Mouse (Mus musculus) embryonic facial prominence, embryonic 14.5 days (tissue): ENCODE measurements at regions not wholly inside any gene's neighbourhood (a gene's known extent, or its start where the extent isn't known, plus 50 kb on each side); places are given as distances from the start of the nearest gene placed in this dataset.

Source experiments
- ATAC-seq: fragments of 200-750 bp; cut with Nextera tagmentation; 2 replicates; pipeline ENCODE4 v1.8.0; 2017; ENCODE audit warnings: low read depth, moderate number of reproducible peaks, moderate TSS enrichment
- DNase-seq: peaks from one replicate; pipeline ENCODE4 v3.0.0-alpha.2; 2015; ENCODE audit warnings: low spot score
- H3K27ac ChIP-seq: fragments of 300-500 bp; sonication (generic); replicated peaks from 2 replicates; pipeline ENCODE4 v1.5.1; 2014; ENCODE audit warnings: low read depth, mild to moderate bottlenecking, low read length, moderate library complexity
- H3K27me3 ChIP-seq: fragments of 300-500 bp; sonication (generic); replicated peaks from 2 replicates; pipeline ENCODE4 v1.6.1; 2014; ENCODE audit warnings: low read length; ENCODE audit not compliant: control insufficient read depth, insufficient read depth
- H3K36me3 ChIP-seq: fragments of 300-500 bp; sonication (generic); 2 replicates; pipeline ENCODE4 v1.6.1; 2014; ENCODE audit warnings: low read length, mixed read lengths; ENCODE audit not compliant: control insufficient read depth, insufficient read depth
- H3K4me1 ChIP-seq: fragments of 300-500 bp; sonication (generic); 2 replicates; pipeline ENCODE4 v1.6.1; 2014; ENCODE audit warnings: antibody characterized with exemption, low read length; ENCODE audit not compliant: control insufficient read depth, insufficient read depth
- H3K4me2 ChIP-seq: fragments of 300-500 bp; sonication (generic); 2 replicates; pipeline ENCODE4 v1.6.1; 2014; ENCODE audit warnings: low read depth, mild to moderate bottlenecking, low read length, moderate library complexity, mixed read lengths
- H3K4me3 ChIP-seq: fragments of 300-500 bp; sonication (generic); 2 replicates; pipeline ENCODE4 v1.5.1; 2014; ENCODE audit warnings: low read depth, mild to moderate bottlenecking, low read length
- H3K9ac ChIP-seq: fragments of 300-500 bp; sonication (generic); 2 replicates; pipeline ENCODE4 v1.6.1; 2014; ENCODE audit warnings: low read depth, mild to moderate bottlenecking, low read length, moderate library complexity, mixed read lengths
- H3K9me3 ChIP-seq: fragments of 300-500 bp; sonication (generic); 2 replicates; pipeline ENCODE4 v1.6.1; 2016; ENCODE audit warnings: low read length; ENCODE audit not compliant: control insufficient read depth
- WGBS: fragments of 180-500 bp; shearing (Covaris S2); extraction: QIAGEN DNeasy Blood & Tissue Kit; methylation state at CpG from one replicate; pipeline ENCODE4 v1.1.7; 2014; 5-methylcytosine and 5-hydroxymethylcytosine counted together

GRCm38 (mm10) chr13:59968584-59969240 lies 145.8 kb upstream of the Tut7 start:
- no peak overlapping the region for H3K9ac ChIP-seq
- ATAC-seq (no peak), DNase-seq (no peak)
- no peaks in the 10 kb centered on the region for H3K36me3 ChIP-seq
- no peak overlapping the region for H3K4me3 ChIP-seq
- no peak overlapping the region for H3K27ac ChIP-seq
- H3K4me1 ChIP-seq = peaks cover 21% of the 10 kb centered on the region
- H3K9me3 ChIP-seq = no peaks in the 10 kb centered on the region
- H3K27me3 ChIP-seq = no peaks in the 10 kb centered on the region
- WGBS = 87% methylated on average over 19 of the region's 19 CpGs
- no peak overlapping the region for H3K4me2 ChIP-seq

- ATAC-seq (no peak), DNase-seq (no peak)
- Histone ChIP-seq H3K4me3 (no peak overlapping the region), H3K9me3 (no peaks in the 10 kb centered on the region), H3K9ac (no peak overlapping the region), H3K27me3 (no peaks in the 10 kb centered on the region), H3K4me1 (peaks cover 23% of the 10 kb centered on the region), H3K4me2 (no peak overlapping the region), H3K27ac (no peak overlapping the region), H3K36me3 (no peaks in the 10 kb centered on the region)
- WGBS = 77% methylated on average over 17 of the region's 17 CpGs
Measured at GRCm38 (mm10) chr13:59966535-59967255, 143.7 kb upstream of the Tut7 start.

- no peak for ATAC-seq
- no peaks in the 10 kb centered on the region for H3K36me3 ChIP-seq
- WGBS = 92% methylated on average over 2 of the region's 2 CpGs
- H3K4me1 ChIP-seq = peaks cover 9% of the 10 kb centered on the region
- no peaks in the 10 kb centered on the region for H3K9me3 ChIP-seq
- no peak for DNase-seq
- H3K9ac ChIP-seq = no peak overlapping the region
- H3K4me3 ChIP-seq = no peak overlapping the region
- no peak overlapping the region for H3K27ac ChIP-seq
- H3K4me2 ChIP-seq = no peak overlapping the region
- no peaks in the 10 kb centered on the region for H3K27me3 ChIP-seq
Measured at GRCm38 (mm10) chr13:59964981-59965380, 142.0 kb upstream of the Tut7 start.

- Histone ChIP-seq H3K27ac (no peak overlapping the region), H3K27me3 (no peaks in the 10 kb centered on the region), H3K4me3 (no peak overlapping the region), H3K9me3 (no peaks in the 10 kb centered on the region), H3K4me2 (no peak overlapping the region), H3K36me3 (no peaks in the 10 kb centered on the region), H3K9ac (no peak overlapping the region), H3K4me1 (peaks cover 9% of the 10 kb centered on the region)
- peak; percentile 53 for ATAC-seq
- WGBS = 56% methylated on average over 21 of the region's 21 CpGs
- peak; percentile 64 for DNase-seq
Measured at GRCm38 (mm10) chr13:59962676-59963664, 140.0 kb upstream of the Tut7 start.

- no peak for DNase-seq
- H3K36me3 ChIP-seq = no peaks in the 10 kb centered on the region
- no peak overlapping the region for H3K4me3 ChIP-seq
- no peaks in the 10 kb centered on the region for H3K4me1 ChIP-seq
- peak; percentile 50; the same call in 1 of the 2 replicates for ATAC-seq
- H3K4me2 ChIP-seq = no peak overlapping the region
- H3K9me3 ChIP-seq = no peaks in the 10 kb centered on the region
- WGBS = 37% methylated on average over 2 of the region's 2 CpGs
- no peaks in the 10 kb centered on the region for H3K27me3 ChIP-seq
- H3K9ac ChIP-seq = no peak overlapping the region
- H3K27ac ChIP-seq = no peak overlapping the region
Measured at GRCm38 (mm10) chr13:59956441-59956840, 133.5 kb upstream of the Tut7 start.

GRCm38 (mm10) chr13:59952809-59953208 lies 129.9 kb upstream of the Tut7 start:
- no peak for DNase-seq

GRCm38 (mm10) chr13:59952116-59952515 lies 129.2 kb upstream of the Tut7 start:
- H3K4me1 ChIP-seq = 0 out of 2 replicates have a peak, but pooled peaks cover 5% of the 10 kb centered on the region
- ATAC-seq = no peak

More at GRCm38 (mm10) chr13:59952809-59953208, 129.9 kb upstream of the Tut7 start:
- Histone ChIP-seq H3K36me3 (no peaks in the 10 kb centered on the region), H3K9ac (no peak overlapping the region), H3K4me3 (no peak overlapping the region), H3K4me1 (0 out of 2 replicates have a peak, but pooled peaks cover 5% of the 10 kb centered on the region), H3K27ac (no peak overlapping the region), H3K4me2 (no peak overlapping the region), H3K9me3 (no peaks in the 10 kb centered on the region), H3K27me3 (no peaks in the 10 kb centered on the region)
- WGBS = 47% methylated on average over 4 of the region's 4 CpGs
- peak; percentile 65 for ATAC-seq

GRCm38 (mm10) chr13:59950281-59950680 lies 127.3 kb upstream of the Tut7 start:
- no peaks in the 10 kb centered on the region for H3K36me3 ChIP-seq
- H3K27ac ChIP-seq = no peak overlapping the region
- no peaks in the 10 kb centered on the region for H3K9me3 ChIP-seq
- H3K4me3 ChIP-seq = no peak overlapping the region
- H3K4me1 ChIP-seq = 0 out of 2 replicates have a peak, but pooled peaks cover 5% of the 10 kb centered on the region
- WGBS = 83% methylated on average over 3 of the region's 3 CpGs
- ATAC-seq (no peak), DNase-seq (no peak)
- no peak overlapping the region for H3K4me2 ChIP-seq
- no peak overlapping the region for H3K9ac ChIP-seq
- H3K27me3 ChIP-seq = no peaks in the 10 kb centered on the region

More at GRCm38 (mm10) chr13:59952116-59952515, 129.2 kb upstream of the Tut7 start:
- Histone ChIP-seq H3K27ac (no peak overlapping the region), H3K9ac (no peak overlapping the region), H3K27me3 (no peaks in the 10 kb centered on the region), H3K4me3 (no peak overlapping the region), H3K36me3 (no peaks in the 10 kb centered on the region), H3K9me3 (no peaks in the 10 kb centered on the region), H3K4me2 (no peak overlapping the region)
- 51% methylated on average over 3 of the region's 3 CpGs for WGBS
- DNase-seq = no peak
